Comparison of ENCODE assay signal across 14 mouse cellular contexts in the genomic region with DNA sequence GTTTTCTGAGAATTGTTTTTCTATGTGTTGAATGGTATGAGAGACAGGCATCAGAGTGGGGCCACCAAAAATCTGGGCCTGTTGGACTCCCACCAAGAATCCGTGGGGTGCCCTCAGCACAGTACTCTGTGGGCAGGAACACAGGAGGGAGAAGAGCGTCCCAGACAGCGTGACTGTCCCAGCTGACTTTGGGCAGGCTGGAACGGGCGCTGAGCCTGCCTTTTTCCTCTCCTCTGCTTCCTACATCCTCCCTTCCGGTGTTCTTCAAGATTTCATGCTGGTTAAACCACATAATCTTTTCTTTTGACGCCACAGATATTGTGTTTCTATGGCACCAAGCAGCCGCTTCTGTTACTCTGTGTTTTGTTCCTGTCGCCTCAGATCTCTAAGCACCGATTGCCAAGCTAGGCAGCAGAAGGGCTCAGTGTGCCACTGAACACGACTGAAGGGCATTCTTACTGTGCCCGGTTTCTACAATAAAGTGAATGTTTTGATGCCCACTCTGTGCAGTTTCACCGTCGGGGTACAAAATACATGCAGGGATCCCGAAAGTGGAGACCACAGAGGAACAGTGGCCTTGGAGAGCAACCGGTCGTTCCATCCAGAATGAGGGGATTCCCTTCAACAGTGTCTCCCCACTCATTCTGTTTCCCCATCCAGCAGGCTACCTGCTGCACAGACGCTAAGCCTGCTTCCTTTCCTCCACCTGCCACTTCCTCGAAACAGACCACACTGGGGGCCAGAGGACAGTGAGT.
A peak's percentile ranks its signal among the peaks of the same experiment; 100 is the strongest.
DNase-seq lines count a peak whose midpoint lies in the region; ATAC-seq lines count a peak whose summit lies in the region.
"Had no signal": no experiment of that assay in that cellular context is flagged by ENCODE, and none has a peak within 500 bp of the region (broad histone marks: within the 10 kb centered on the region; RNA-seq: fewer than 3 reads in every experiment).

No protein-coding gene starts in this region.

- no peaks in the 10 kb centered on the region for H3K9me3 ChIP-seq in hindbrain, embryonic 14.5 days (ENCODE audit: control insufficient read depth, low read length)
- no peaks in the 10 kb centered on the region for H3K9me3 ChIP-seq in hindbrain, embryonic 13.5 days
- H3K9me3 ChIP-seq: heart, embryonic 13.5 days; neural tube, embryonic 15.5 days had no signal

- H3K36me3 ChIP-seq in hindbrain, embryonic 14.5 days (replicated peaks; ENCODE audit: control insufficient read depth, insufficient read depth), result no peaks in the 10 kb centered on the region
- H3K36me3 ChIP-seq in hindbrain, embryonic 13.5 days, result no peaks in the 10 kb centered on the region
- H3K36me3 ChIP-seq: heart, embryonic 13.5 days; neural tube, embryonic 15.5 days had no signal

- H3K4me3 ChIP-seq in hindbrain, embryonic 14.5 days (replicated peaks; ENCODE audit: low read length), result no peak overlapping the region
- no peak overlapping the region for H3K4me3 ChIP-seq in hindbrain, embryonic 13.5 days
- H3K4me3 ChIP-seq: heart, embryonic 13.5 days; neural tube, embryonic 15.5 days had no signal

- no peak overlapping the region for H3K4me2 ChIP-seq in hindbrain, embryonic 14.5 days (replicated peaks)
- no peak overlapping the region for H3K4me2 ChIP-seq in hindbrain, embryonic 13.5 days
- H3K4me2 ChIP-seq: heart, embryonic 13.5 days; neural tube, embryonic 15.5 days had no signal

- no peak for DNase-seq in hindbrain, embryonic 14.5 days (ENCODE audit: low spot score)
- peak; percentile 5 for DNase-seq in T-cell, adult 2 months (ENCODE audit: low spot score)
- peak; percentile 44 for DNase-seq in brain, adult 2 months (ENCODE audit: low read depth, low spot score)
- peak; percentile 43 to 44 for DNase-seq in layer of hippocampus, postnatal 14 days (ENCODE audit: low spot score in 2 of 2)
- no peak for DNase-seq in kidney, postnatal 14 days
- DNase-seq in heart, adult 18-20 months, result no peak
- DNase-seq: adrenal gland, adult 8-10 months; cerebellum, adult 8-10 months; kidney, postnatal 4 days; lung, adult 2 months had no signal

- no peaks in the 10 kb centered on the region for H3K27me3 ChIP-seq in hindbrain, embryonic 14.5 days (ENCODE audit: control insufficient read depth, insufficient read depth, low read length)
- no peaks in the 10 kb centered on the region for H3K27me3 ChIP-seq in hindbrain, embryonic 13.5 days
- H3K27me3 ChIP-seq: heart, embryonic 13.5 days; neural tube, embryonic 15.5 days had no signal

- H3K9ac ChIP-seq in hindbrain, embryonic 14.5 days, result no peak overlapping the region
- H3K9ac ChIP-seq in hindbrain, embryonic 13.5 days, result no peak overlapping the region
- H3K9ac ChIP-seq: heart, embryonic 13.5 days; neural tube, embryonic 15.5 days had no signal

- H3K4me1 ChIP-seq in hindbrain, embryonic 14.5 days (replicated peaks; ENCODE audit: control insufficient read depth, insufficient read depth, low read length), result peaks cover 6% of the 10 kb centered on the region; the same call in 1 of the 2 replicates
- peaks cover 10% of the 10 kb centered on the region; the same call in 1 of the 2 replicates for H3K4me1 ChIP-seq in hindbrain, embryonic 13.5 days (replicated peaks)

- peak; percentile 44; the same call in 1 of the 2 replicates for ATAC-seq in hindbrain, embryonic 14.5 days (ENCODE audit: low FRiP score)
- ATAC-seq in hindbrain, embryonic 13.5 days (ENCODE audit: low FRiP score), result no peak

- no peak overlapping the region for H3K27ac ChIP-seq in hindbrain, embryonic 14.5 days
- H3K27ac ChIP-seq in hindbrain, embryonic 13.5 days, result no peak overlapping the region; the same call in 1 of the 2 replicates
- H3K27ac ChIP-seq: heart, embryonic 13.5 days; neural tube, embryonic 15.5 days; stomach, postnatal 0 days had no signal

- 64% methylated on average over 19 of the region's 19 CpGs for WGBS in hindbrain, embryonic 14.5 days
- 71% methylated on average over 19 of the region's 19 CpGs for WGBS in hindbrain, embryonic 13.5 days

Comparison
In these comparisons a context has a peak if more than half of its experiments do, and no peak if none do; other contexts are left out.
1. DNase-seq: peak in T-cell, adult 2 months (single experiment), brain, adult 2 months (single experiment) and layer of hippocampus, postnatal 14 days (2 of 2); none in hindbrain, embryonic 14.5 days (single experiment), kidney, postnatal 14 days (single experiment) and heart, adult 18-20 months (0 of 2).